Mouse (Mus musculus) right cerebral cortex, postnatal 4 days (tissue): ENCODE measurements around the gene Cdca5.
"Not testable (repeated sequence)": the region's sequence is repeated elsewhere in the genome, so short reads cannot be mapped to it uniquely, and the experiment has no call there.

Experiments used
- DNase-seq: peaks from one replicate; pipeline ENCODE4 v3.0.0-alpha.2; 2022

Gene Cdca5

DNA sequence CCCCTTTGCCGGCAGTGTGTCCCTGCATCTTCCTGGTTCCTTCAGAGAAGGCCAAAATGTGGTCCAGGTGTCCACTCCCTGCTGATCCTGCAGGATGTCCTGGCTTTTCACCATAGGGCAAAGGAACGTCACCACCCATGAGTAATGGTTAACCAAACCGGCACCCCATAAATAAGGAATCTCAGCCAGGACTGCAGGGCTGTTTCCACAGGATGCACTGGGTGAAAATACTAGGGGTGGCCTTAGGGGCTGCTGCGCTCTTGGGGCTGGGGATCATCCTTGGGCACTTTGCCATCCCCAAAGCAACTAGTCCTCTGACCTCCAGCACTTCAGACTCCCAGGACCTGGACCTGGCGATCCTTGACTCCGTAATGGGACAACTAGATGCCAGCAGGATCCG lies 20.8 kb downstream of the Cdca5 start, which contains the start of gene Naaladl1:
Gene Naaladl1 (plus strand): TSS at position 197 of the 400 bp plus-strand sequence.
- no peak for DNase-seq

DNA sequence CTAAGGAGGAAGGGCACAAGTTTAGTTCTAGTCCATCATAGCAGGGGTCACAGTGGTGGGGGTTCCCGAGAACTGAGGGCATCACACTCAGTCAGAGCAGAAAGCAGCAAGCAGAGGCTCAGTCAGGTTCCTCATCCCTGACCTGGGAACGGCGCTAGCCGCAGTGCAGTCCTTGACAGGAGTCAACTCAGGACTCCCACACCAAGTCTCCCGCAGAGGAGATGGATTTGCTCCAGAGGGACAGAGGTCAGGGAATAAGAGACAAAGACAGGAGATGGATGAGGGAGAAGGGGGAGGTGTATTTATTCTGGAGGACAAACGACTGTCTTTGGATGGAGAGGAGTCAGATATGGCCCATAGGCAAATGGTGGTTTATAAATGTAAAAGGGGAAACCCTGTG lies 28.3 kb downstream of the Cdca5 start:
- DNase-seq = no peak

DNA sequence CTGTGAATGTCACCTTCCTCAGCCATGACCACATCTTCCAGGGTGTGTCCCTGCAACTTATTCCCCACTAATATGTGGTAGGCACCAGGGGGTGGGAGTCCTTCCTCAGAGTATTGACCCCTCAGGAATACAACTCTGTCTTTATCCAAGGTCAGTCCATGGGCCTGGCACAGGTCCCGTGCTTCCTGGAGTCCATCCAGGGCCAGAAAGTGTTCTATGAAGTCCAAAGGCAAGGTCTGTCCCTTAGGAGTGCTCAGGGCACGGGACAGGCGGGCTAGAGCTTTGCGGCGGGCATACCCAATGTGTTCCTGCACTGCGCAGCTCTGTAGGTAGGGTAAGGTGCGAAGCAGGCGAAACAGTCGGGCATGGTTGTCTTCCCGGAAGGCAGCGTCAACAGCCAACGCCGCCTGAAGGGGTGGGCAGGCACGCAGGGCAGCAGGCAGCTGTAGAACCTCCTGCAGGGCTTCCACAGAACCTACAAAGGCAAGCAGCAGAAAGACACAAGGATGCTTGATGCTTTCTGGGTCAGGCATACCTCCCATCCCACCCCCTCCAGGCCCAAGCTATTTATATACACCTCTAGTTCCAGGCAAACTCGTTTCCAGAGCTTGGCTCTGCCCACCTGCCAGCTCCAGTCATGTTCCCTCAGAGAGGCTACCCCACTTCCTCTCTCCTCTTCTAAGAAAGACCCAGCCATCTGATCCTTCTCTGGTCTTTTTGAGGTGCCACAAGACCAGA lies 31.5 kb downstream of the Cdca5 start:
- DNase-seq = no peak

DNA sequence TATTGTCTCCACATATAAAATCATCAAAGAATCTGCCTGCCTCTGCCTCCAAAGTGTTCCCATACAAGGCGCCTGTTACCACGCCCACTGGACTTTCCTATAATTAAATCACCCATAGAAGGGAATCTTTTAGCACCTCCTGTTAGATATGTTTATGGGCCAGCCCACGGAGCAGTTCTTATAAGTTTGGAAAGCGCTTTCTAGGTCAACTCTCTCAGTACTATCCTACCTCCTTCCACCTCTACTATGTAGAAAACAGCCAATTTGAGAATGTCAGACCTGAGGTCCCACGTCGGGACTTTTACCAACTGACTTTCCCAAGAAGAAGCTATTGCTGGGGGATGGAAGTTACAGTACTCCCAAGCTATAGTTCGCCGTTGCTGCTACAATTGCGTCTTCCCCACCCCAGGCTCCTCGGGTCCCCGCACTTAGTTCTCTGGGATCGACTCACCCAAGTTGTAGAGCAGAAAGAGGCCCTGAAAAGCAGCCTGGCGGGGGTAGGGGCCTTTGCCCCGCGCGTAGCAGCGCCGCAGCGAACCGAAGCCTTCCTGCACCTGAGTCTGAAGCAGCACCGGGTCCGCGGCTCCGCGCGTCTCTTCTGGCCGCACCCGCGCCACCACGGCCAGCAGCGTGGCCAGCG lies 32.7 kb downstream of the Cdca5 start:
- DNase-seq = no peak

DNA sequence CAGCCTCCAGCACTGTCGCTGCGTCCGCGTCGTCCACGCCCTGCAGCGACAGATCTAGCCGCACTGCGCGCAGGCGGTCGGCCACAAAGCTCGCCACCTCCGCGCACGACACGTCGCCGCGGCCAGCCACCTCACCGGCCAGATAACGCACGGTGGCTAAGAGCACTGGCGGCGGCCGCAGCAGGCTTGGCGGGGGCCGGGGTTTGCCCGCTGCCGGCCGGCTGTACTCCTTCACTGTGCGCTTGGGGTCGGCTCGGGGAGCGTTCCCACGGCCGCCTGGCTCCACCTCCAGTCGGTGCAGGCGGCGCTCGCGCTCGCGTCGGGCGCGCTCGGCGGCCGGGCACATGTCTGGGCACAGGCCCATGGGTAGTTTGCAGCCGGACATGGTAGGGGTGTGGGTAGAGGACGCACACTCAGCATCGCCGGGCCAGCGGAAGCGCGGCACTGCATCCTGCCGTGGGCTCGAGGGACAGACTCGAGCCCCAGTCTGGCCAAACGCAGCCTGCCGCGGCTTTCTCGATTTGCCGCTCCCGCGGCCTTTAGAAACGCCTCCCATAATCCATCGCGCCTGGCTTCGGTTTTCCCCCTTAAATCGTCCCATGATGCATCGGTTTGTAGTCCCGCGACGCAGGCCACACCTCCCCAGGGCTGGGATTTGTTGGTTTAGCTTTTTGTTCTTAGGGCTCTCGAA lies 33.3 kb downstream of the Cdca5 start, which contains the start of gene Sac3d1:
Gene Sac3d1 (minus strand): TSS at position 665 of the 691 bp plus-strand sequence.
- peak; percentile 87 for DNase-seq

DNA sequence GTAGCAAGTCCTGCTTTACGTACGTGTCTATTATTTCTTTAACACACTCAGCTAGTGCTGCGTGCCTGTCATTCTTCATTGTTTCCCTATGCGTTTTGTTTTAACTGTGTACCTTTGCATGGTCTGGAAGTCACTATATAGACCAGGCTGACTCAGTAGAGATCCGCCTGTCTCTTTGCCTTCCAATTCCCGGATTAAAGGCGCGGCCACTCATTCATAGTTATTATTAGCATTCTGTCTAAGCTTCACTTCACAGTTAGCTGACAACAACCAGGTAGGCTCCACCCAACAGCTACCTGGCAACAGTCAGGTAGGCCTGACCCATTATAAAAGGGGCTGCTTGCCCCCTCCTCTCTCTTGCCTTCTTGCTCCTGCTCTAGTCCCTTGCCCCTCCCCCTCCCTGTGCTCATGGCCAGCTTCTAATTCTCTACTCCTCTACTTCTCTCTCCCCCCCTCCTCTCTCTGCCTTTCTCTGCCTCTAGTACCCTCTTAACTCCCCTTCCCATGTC lies 33.9 kb downstream of the Cdca5 start:
- peak; percentile 51 for DNase-seq

DNA sequence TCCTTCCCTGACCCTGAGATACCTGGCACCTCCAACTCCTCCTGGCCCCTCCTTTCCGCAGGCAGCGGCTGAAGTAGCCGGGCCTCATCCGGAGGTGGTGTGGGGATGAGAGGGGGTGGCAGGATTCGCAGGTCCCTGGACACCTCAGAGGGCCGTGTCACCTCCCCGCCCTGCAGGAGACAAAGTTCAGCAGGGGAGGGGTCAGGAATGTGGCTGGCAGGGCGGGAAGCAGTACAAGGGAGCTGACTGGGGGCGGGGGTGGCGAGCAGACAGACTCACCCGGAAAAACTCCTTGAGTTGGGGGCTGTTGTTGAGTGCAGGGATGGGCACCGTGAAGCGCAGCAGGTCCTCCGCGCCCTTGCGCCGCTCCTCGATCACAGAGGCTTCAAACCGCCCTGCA lies 37.0 kb downstream of the Cdca5 start:
- DNase-seq = no peak

DNA sequence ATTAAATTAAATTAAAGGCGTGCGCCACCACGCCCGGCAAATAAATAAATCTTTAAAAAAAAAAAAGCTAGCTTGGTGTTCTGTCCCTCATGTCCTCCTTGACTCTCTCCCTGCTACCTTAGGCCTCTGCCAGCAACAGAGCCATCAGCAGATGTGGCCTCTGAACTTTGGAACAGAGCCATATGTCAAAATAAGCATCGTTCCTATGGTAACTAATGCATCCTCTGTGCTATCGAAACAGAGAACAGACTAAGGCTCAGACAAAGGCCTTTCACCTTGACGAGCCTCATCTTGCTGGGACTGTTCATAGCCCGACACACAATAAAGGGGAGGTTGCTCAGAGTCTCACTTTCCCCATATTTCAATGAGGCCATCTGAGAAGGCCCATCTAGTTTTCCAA lies 38.5 kb downstream of the Cdca5 start:
- DNase-seq = no peak

DNA sequence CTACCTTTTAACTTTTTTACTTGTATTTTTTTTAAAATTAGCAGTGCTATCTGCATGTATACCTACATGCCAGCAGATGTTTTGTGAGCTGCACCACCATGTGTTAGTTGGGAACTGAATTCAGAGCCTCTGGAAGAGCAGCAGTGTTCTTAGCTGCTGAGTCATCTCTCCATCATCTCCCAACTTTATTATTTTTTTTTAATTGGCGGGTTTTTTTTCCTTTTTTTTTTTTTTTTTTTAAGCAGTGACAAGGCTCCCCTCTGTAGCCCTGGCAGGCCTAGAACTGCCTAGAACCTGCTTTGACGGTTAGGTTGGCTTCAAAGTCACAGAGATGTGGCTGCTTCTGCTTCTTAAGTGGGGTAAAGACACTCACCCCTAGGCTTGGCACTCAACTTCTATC lies 40.1 kb downstream of the Cdca5 start:
- DNase-seq = no peak

DNA sequence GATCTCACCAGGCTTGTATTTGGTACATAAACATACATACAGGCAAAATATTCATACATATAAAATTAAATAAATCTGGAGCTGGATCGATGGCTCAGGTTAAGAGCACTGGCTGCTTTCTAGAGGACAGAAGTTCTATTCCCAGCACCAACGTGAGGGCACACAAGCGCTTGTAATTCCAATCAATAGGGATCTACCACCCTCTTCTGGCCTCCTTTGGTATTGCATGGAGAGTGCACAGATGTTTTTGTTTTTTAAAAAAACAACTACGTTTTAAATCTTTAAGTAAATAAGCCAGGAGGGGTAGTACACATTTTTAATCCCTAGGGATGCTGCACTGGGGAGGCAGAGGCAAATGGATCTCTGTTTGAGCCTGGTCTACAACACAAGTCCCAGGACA lies 41.5 kb downstream of the Cdca5 start:
- peak; percentile 51 for DNase-seq

DNA sequence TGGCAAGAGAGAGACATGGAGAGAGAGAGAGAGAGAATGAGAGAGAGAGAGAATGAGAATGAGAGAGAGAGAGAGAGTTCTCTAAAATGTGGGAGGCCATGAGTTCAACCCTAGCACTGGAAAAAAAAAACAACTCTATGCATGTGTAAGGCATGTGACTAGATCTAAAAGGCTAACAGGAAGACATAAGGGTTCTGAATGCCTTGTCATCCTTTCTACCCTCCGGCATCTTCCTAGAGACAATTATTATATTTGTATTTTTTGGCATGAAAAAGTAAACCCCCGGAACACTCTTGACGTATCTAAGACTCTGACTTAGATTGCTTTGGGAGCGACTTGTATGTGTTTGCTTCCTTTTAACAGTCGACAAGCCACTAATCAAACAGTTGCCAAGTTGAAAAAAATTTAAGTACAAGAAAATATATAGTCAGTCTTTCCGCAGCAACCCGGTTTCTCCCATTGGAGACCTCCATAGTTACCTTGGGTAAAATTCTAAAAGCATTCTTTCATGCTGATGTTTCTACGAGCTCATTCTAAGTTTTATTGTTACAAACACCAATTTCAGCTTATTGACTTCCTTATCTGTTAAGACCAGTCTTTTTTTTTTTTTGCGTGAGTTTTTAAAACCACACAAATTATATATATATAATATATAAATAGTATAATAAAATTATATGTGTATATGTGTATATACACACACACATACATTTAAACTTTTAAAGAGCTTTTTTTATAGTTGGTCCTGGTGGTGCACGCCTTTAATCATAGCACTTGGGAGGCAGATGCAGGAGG lies 42.2 kb downstream of the Cdca5 start:
- DNase-seq = no peak

DNA sequence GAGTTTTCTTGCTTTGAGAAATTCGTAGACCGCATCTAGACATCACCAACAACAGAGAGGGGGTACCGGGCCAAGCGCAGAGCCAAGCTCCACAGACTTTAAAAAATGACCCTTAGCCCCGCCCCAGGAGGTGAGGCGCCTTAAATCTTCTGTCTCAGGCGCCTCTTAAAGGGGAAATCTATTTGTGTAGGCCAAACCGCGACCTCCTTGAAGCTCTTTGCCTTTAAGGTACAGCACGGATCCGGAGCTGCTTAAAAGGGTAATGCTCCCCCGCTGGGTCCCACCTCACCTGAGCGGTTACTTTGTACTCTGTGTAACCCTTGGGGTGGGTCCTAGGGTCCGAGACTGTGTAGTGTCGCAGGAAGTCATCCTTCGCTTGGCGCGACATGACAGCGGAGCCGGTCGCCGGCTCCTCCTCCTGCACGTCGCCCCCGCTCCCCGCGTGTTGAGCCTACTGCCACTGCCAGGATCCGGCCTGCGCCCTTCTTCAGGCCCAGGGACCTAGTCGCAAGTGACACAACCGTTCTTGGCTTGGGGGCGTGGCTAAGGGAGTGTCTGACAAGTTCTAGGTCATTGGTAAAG lies 43.1 kb downstream of the Cdca5 start, which contains the start of gene Snx15:
Gene Snx15 (minus strand): TSS at position 545 of the 582 bp plus-strand sequence.
- peak; percentile 87 for DNase-seq

DNA sequence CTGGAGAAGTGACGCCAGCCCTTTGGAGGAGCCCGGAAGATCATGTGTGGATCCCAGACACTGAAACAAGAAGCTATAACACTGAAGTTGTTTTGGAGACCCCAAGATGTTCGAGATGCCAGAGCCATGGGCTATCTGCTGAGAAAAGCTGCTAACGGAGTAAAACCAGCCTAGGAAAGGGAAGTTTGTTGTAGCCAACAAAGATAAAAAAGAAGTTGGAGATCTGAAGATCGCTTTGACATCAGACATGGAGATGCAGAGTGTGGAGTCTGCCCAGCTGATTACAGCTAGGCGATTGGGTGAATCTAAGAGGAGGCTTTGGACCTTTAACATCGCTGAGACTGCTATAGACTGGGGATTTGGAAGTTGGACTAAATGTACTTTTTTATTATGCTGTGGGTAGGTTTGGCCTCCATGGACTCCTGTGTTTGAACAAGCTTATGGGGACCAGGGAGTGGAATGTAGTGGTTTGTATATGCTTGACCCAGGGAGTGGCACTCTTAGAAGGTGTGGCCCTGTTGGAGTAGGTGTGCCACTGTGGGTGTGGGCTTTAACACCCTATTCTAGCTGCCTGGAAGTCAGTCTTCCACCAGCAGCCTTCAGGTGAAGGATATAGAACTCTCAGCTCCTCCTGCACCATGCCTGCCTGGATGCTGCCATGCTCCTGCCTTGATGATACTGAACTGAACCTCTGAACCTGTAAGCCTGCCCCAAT lies 45.8 kb downstream of the Cdca5 start:
- not testable (repeated sequence) for DNase-seq

DNA sequence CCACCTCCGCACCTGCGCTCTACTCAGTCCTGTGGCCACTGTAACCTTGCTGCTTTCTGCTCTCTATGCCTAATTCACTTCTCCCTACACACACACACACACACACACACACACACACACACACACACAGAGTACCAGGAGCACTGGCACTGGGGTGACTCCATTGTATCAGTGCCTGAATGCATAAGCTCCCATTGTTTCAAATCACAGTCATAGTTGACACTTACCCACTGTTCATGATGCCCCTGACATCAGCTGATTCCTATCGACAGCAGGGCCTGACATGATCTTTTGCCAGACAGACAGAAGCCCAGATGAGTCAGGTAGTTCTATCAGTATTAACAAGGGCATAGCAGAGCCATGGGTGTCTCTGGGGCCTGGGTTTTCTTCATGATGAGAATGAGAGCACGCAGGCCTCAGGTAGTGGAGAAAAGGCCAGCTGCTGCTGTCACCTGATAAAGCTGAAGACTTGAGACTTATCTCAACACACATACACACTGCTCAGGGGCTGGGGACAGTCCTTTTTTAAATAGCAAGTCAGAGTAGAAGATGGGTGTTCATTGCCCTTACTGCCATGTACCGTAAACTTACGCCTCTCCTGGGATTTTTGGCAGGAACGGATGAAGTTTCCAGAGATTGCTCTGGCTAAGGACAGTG lies 47.5 kb downstream of the Cdca5 start:
- DNase-seq = no peak

DNA sequence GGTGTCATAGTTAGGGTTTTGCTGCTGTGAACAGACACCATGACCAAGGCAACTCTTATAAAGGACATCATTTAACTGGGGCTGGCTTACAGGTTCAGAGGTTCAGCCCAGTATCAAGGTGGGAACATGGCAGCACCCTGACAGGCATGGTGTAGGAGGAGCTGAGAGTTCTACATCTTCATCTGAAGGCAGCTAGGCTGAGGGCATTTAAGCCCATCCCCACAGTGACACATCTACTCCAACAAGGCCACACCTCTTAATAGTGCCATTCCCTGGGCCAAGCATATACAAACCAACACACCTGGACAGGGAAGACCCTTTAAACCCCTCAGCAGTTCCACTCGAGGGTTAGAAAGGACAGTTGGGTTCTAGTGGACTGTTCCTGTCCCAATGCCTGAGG lies 48.4 kb downstream of the Cdca5 start:
- DNase-seq = not testable (repeated sequence)

DNA sequence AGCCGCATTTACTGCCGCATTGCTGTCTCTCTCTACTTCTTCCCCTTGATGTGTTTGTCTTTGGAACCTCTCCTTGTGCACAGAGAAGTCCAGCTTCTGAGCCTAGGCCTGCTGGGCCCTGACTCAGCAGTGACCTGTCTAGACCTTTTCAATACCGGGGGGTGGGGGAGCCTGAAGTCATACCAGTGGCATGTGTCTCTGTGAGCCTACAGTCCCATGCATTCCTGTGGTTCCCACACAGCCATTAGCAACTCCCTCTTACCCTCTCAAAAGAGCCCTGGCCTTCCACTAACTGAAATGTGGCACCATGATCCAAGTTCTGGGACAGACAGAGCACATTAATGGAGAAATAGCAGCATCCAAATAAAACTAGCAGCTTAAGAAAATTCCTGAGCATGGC lies 51.6 kb downstream of the Cdca5 start:
- DNase-seq = no peak

DNA sequence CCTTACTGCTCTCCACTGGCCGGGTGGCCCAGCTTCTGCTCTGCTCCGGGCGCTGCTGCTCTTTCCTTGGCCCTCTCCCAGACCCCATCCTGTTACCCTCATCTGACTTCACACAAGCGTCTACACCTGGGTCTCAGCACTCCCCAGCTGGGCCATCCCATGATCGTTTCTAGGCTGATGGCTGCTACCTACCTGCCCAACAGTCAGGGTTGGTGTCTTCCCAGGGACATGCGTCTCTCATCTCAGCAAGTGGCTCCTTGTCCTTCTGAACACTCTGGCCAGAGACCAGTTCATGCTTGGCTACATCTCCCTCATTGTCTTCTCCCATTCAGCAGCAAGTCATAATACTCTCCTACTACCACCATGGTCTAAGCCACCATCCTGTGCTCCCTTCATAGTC lies 54.9 kb downstream of the Cdca5 start:
- DNase-seq = no peak

DNA sequence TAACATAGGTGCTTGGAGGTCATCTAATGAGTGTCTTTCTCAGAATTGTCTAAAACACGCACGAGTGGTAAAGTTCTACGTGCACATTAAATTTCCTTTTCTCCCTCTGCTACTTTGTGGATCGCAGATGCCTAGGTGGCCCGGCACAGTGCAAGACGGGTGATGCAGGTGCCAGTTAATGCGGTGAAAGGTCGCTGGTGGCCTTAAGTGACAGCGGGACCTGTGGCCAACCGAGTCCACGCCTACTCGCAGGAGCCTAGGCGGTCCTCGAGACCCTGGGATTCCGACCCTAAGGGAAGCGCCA lies 55.5 kb downstream of the Cdca5 start:
- DNase-seq = no peak

DNA sequence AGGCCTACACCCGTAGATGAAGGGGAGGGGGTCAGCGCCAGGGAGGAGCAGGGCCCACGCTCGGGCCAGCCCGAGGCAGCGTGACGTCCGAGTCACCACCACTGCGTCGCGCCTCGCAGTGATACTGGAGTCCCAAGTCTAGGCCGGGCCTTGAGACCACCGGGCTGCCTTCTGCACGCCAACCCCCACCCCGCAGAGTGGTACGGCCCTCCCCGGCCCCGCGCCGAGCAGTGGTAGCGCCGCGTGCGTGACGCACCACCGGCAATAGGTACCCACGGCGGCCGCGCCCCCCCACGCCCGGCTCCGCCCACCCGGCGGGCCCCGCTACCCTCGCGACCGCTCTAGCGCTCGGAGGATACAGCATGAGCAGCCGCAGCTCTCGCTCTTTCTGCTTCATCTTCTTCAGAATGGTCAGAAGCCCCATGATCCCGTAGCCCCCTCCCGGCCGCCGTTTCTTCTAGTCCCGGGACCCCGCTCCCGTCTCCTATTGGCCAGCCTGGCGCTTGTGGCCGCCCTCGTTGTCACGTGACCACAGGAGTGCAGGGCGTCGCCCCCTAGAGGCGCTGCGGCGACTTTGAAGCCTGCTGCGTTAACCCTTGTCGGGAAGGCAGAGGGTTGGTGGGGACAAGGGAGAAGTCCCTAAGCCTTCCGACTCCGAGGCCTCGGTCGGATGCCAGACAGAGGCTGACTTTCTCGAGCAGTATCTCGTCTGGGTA lies 56.1 kb downstream of the Cdca5 start, which contains the start of gene Batf2:
Gene Batf2 (plus strand): TSS at position 306 of the 716 bp plus-strand sequence.
- DNase-seq = peak; percentile 93

DNA sequence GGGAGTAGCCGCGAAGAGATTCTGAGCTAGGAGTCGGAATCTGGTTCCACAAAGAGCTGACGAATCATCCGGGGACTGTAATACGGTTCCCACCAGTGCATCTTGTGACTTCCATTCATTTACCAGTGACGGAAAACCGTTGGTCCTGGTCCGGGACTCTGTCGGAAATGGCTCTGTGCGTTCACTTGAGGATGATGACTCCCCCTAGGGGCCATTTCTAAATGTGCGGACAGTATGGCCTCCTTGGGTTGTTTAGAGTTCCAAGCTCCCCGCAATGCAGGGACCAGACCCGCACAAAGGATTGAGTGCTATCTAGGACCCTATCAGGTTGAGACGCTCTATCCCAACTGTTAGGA lies 56.6 kb downstream of the Cdca5 start, which contains the start of gene Arl2:
Gene Arl2 (minus strand): TSS at position 155 of the 356 bp plus-strand sequence.
- peak; percentile 73 for DNase-seq
